8 mouse cellular contexts compared by ENCODE assay signal in genomic region chr17:35047688-35048087, GRCm38 (mm10). TPM values are rescaled to one million over a fixed set of nuclear protein-coding genes. Genes with fewer than 3 reads are reported as not detected.
A peak's percentile ranks its signal among the peaks of the same experiment; 100 is the strongest.
DNase-seq lines count a peak whose midpoint lies in the region; ATAC-seq and TF ChIP-seq lines count a peak whose summit lies in the region.

No protein-coding gene starts in this region.

- no peaks in the 10 kb centered on the region for H3K79me2 ChIP-seq in heart, adult 2 months (replicated peaks; ENCODE audit: control insufficient read depth, insufficient read depth, low read length)

- no peak for TF ChIP-seq POLR2A in heart, adult 2 months (IDR thresholded peaks at IDR 0.05; ENCODE audit: insufficient read depth, low read depth, low read length)

- H3K4me3 ChIP-seq in heart, adult 2 months = no peak overlapping the region
- H3K4me3 ChIP-seq in G1E (ENCODE audit: low read depth, low read length) = peak overlapping the region; percentile 57; the same call in 1 of the 2 replicates
- peak overlapping the region; percentile 75 for H3K4me3 ChIP-seq in liver, embryonic 13.5 days (replicated peaks)

- peaks cover 14% of the 10 kb centered on the region for H3K4me1 ChIP-seq in heart, adult 2 months (ENCODE audit: control insufficient read depth, insufficient read depth, low read length)
- peaks cover 78% of the 10 kb centered on the region for H3K4me1 ChIP-seq in G1E (ENCODE audit: insufficient read depth, low read depth, low read length)
- H3K4me1 ChIP-seq in liver, embryonic 13.5 days (replicated peaks) = peaks cover 88% of the 10 kb centered on the region

- H3K27me3 ChIP-seq in heart, adult 2 months (ENCODE audit: control insufficient read depth, insufficient read depth, low read length) = no peaks in the 10 kb centered on the region
- H3K27me3 ChIP-seq in G1E (ENCODE audit: insufficient read depth, low read length) = no peaks in the 10 kb centered on the region
- no peaks in the 10 kb centered on the region for H3K27me3 ChIP-seq in liver, embryonic 13.5 days

- DNase-seq in heart, adult 2 months = no peak
- no peak for DNase-seq in heart, adult 9 months (ENCODE audit: low spot score in 2 of 2)
- DNase-seq in G1E (ENCODE audit: low spot score) = no peak
- DNase-seq in induced T-regulatory cell, adult 2 months (ENCODE audit: low read depth) = peak; percentile 46
- DNase-seq in liver, embryonic 13.5 days = no peak
- DNase-seq in right cerebral cortex, postnatal 14 days = no peak
- DNase-seq in spleen, postnatal 4 days (ENCODE audit: low spot score in 2 of 2) = no peak
- no peak for DNase-seq in layer of hippocampus, adult 9-10 months (ENCODE audit: low spot score)

- no peak for TF ChIP-seq CTCF in heart, adult 2 months (IDR thresholded peaks at IDR 0.05)
- no peak for TF ChIP-seq CTCF in G1E (IDR thresholded peaks at IDR 0.05; ENCODE audit: low read depth, low read length)

- no peak for ATAC-seq in G1E (ENCODE audit: extremely low read depth, insufficient number of reproducible peaks, low FRiP score, poor library complexity, severe bottlenecking)
- no peak for ATAC-seq in liver, embryonic 13.5 days (ENCODE audit: low read depth)

- H3K4me2 ChIP-seq in liver, embryonic 13.5 days = peak overlapping the region; percentile 100

- H3K9ac ChIP-seq in heart, adult 2 months (ENCODE audit: low read depth, low read length) = peak overlapping the region; percentile 39; the same call in 1 of the 2 replicates
- H3K9ac ChIP-seq in liver, embryonic 13.5 days = peak overlapping the region; percentile 92

- H3K36me3 ChIP-seq in heart, adult 2 months (ENCODE audit: control insufficient read depth, insufficient read depth, low read length) = no peaks in the 10 kb centered on the region
- H3K36me3 ChIP-seq in G1E (replicated peaks) = peaks cover 24% of the 10 kb centered on the region
- peaks cover 7% of the 10 kb centered on the region for H3K36me3 ChIP-seq in liver, embryonic 13.5 days

- intact Hi-C loops in heart, adult 2 months (cut with DNase I) = loop anchor here (2.0 kb wide), 1 partner anchor 25 kb away; no protein-coding TSS in a partner anchor

- H3K9me3 ChIP-seq in G1E (replicated peaks) = no peaks in the 10 kb centered on the region
- H3K9me3 ChIP-seq in liver, embryonic 13.5 days (replicated peaks) = no peaks in the 10 kb centered on the region

- peak overlapping the region; percentile 85 for H3K27ac ChIP-seq in heart, adult 2 months
- H3K27ac ChIP-seq in liver, embryonic 13.5 days = peak overlapping the region; percentile 97

- no peak for TF ChIP-seq EP300 in heart, adult 2 months (IDR thresholded peaks at IDR 0.05; ENCODE audit: insufficient read depth, low read depth, low read length)

- WGBS in heart, adult 2 months = 37% methylated on average over 1 of the region's 1 CpGs
- WGBS in liver, embryonic 13.5 days (ENCODE audit: insufficient replicate concordance) = 12% methylated on average over 1 of the region's 1 CpGs

RNA-seq across cellular contexts. Expression of gene Msh5, which starts 1.1 kb away (rescaled TPM):
- under 1 TPM; 0.23 to 0.29 TPM for total RNA-seq in heart, adult 2 months (2021)
- polyA plus RNA-seq in heart, adult 2 months (2012; rRNA removed) = 1.00 and 1.2 TPM in 2 replicates
- total RNA-seq in G1E (2014; fragmentation: Nextera tagmentation) = 41.7 and 45.5 TPM in 2 replicates
- 11.8 and 12.4 TPM in 2 replicates for total RNA-seq in G1E (2017)
- 11.3 and 11.5 TPM in 2 replicates for polyA plus RNA-seq in G1E (2012)
- 3.2 and 3.4 TPM in 2 replicates for polyA plus RNA-seq in liver, embryonic 13.5 days (2015; fragmentation: Nextera tagmentation; extraction: Ambion mirVana)

RNA-seq across cellular contexts. Expression of gene Clic1, which starts 2.1 kb away (rescaled TPM):
- total RNA-seq in heart, adult 2 months (2021) = 10 to 100 TPM; 32.5 to 33.1 TPM
- 44.4 and 51.6 TPM in 2 replicates for polyA plus RNA-seq in heart, adult 2 months (2012; rRNA removed)
- total RNA-seq in G1E (2014; fragmentation: Nextera tagmentation) (211 and 218 TPM in 2 replicates), G1E (2017) (562 and 724 TPM in 2 replicates)
- 233 and 258 TPM in 2 replicates for polyA plus RNA-seq in G1E (2012)
- 141 and 147 TPM in 2 replicates for polyA plus RNA-seq in liver, embryonic 13.5 days (2015; fragmentation: Nextera tagmentation; extraction: Ambion mirVana)

RNA-seq across cellular contexts. Expression of gene Ddah2, which starts 11.1 kb away (rescaled TPM):
- 10 to 100 TPM; 20.0 to 20.5 TPM for total RNA-seq in heart, adult 2 months (2021)
- polyA plus RNA-seq in heart, adult 2 months (2012; rRNA removed) = 31.4 and 40.8 TPM in 2 replicates
- total RNA-seq in G1E (2014; fragmentation: Nextera tagmentation) (52.4 and 70.3 TPM in 2 replicates), G1E (2017) (179 and 180 TPM in 2 replicates)
- polyA plus RNA-seq in G1E (2012) = 242 and 291 TPM in 2 replicates
- 28.9 and 30.6 TPM in 2 replicates for polyA plus RNA-seq in liver, embryonic 13.5 days (2015; fragmentation: Nextera tagmentation; extraction: Ambion mirVana)

RNA-seq across cellular contexts. Expression of gene Ly6g6c, which starts 17.5 kb away (rescaled TPM):
- total RNA-seq in heart, adult 2 months (2021) = under 1 TPM; 0.34 to 0.55 TPM
- 0.23 and 0.64 TPM in 2 replicates for polyA plus RNA-seq in heart, adult 2 months (2012; rRNA removed)
- total RNA-seq in G1E (2014; fragmentation: Nextera tagmentation) = not detected in 2 replicates
- 0.16 TPM in 1 of 2 replicates, not detected in the other for total RNA-seq in G1E (2017)
- not detected in 2 replicates for polyA plus RNA-seq in G1E (2012)
- polyA plus RNA-seq in liver, embryonic 13.5 days (2015; fragmentation: Nextera tagmentation; extraction: Ambion mirVana) = 0.25 and 0.31 TPM in 2 replicates

RNA-seq across cellular contexts. Expression of gene Mpig6b, which starts 18.3 kb away (rescaled TPM):
- 1 to 10 TPM in 1 of 2 experiments, under 1 TPM in 1; 0.31 to 2.4 TPM for total RNA-seq in heart, adult 2 months (2021)
- polyA plus RNA-seq in heart, adult 2 months (2012; rRNA removed) = 0.32 and 1.4 TPM in 2 replicates
- total RNA-seq in G1E (2014; fragmentation: Nextera tagmentation) (not detected in 2 replicates), G1E (2017) (0.06 TPM in 1 of 2 replicates, not detected in the other)
- polyA plus RNA-seq in G1E (2012) = not detected in 2 replicates
- 4.1 and 5.2 TPM in 2 replicates for polyA plus RNA-seq in liver, embryonic 13.5 days (2015; fragmentation: Nextera tagmentation; extraction: Ambion mirVana)
